Mouse (Mus musculus) gastrocnemius, postnatal 14 days (tissue): ENCODE results near the gene Gamt. TPM values are rescaled to one million over a fixed set of nuclear protein-coding genes. Genes with fewer than 3 reads are reported as not detected.

ENCODE experiments used
- DNase-seq: peaks from one replicate; pipeline ENCODE4 v3.0.0; 2021; ENCODE audit warnings: mixed read lengths
- intact Hi-C: fragments of 180-260 bp; cut with DNase I; formaldehyde crosslinking; loops from one replicate; pipeline ENCODE4 v1.15.1; 2025; ENCODE audit warnings: low total_unique reads
- long read RNA-seq, 2 experiments: library from polyadenylated mRNA; stranded (forward); transcript quantifications; one replicate each; pipeline ENCODE4 v2.0.0; 2021
- total RNA-seq, 2 experiments: library from RNA; stranded (reverse); gene quantifications; 2 replicates each; pipeline ENCODE4 v1.2.3; 2021

Gamt gene
- total RNA-seq = 100 to 1,000 TPM; 232 to 267 TPM
- long read RNA-seq, experiment 1, transcript Gamt-202 (6 exons, 988 nt) = major isoform, 120 of 165 reads
- long read RNA-seq, experiment 1, partial matches to known transcripts = 37 of 165 reads
- long read RNA-seq, experiment 1, other reads (novel, unspliced or antisense) = 7 of 165 reads
- long read RNA-seq, experiment 2, transcript Gamt-202 (6 exons, 988 nt) = major isoform, 107 of 150 reads
- long read RNA-seq, experiment 2, partial matches to known transcripts = 37 of 150 reads
- long read RNA-seq, experiment 2, other reads (novel, unspliced or antisense) = 5 of 150 reads

DNA sequence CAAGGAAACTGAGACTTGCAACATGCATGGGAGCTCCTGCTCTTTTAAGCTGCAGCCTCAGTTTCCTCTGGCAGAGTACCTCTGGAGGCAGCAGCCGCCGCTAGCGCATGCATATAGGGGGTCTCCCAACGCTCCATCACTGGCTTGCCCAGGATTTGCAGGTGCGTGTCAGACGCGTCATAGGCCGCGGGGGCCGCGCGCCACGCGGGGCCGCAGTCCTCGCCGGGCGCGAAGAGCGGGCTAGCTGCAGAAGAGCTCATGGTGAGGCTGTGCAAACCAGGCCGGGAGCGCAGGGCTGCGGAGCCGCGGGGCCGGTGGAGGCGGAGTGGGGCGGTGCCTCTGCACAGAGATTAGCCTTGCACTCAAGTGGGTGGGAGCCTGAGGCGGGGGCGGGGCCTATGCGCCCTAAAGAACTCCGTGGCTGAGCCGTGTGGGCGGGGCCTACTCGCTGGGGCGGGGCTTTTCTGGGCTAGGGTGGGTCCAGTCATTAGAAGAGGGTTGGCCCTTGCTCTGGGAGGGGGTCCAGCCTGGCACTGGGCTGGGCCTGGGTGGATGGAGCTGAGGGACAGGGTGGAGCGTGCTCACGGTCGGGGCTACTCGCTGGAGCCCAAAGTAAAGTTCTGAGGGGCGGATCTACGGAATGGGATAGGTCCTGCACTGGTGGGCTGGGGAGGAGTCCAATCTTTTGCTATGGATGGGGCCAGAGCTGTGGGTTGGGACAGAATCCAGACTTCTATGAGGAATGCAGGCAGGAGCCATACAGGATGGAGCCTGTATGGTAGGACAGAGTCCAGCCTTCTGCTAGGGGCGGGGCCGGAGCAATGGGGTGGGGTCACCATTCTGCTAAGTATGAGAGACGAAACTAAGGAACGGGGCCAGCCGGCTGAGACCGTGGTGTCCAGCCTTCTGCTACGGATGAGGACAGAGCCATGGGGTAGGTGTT, at the start of gene Gamt, which contains the start of gene Dazap1:
TSS of gene Gamt (minus strand) at position 371 of the 943 bp plus-strand sequence.
TSS of gene Dazap1 (plus strand) at position 845 of the 943 bp plus-strand sequence.
- intact Hi-C loops = no loop called here
- peak; percentile 99 for DNase-seq

- intact Hi-C loops = no loop called here
- DNase-seq = no peak
Measured at GRCm38 (mm10) chr10:80304862-80305261, 44.0 kb upstream of the Gamt start.

GRCm38 (mm10) chr10:80304458-80304857, 43.6 kb upstream of the Gamt start:
- intact Hi-C loops = no loop called here
- DNase-seq = no peak

- intact Hi-C loops = no loop called here
Measured at GRCm38 (mm10) chr10:80302471-80302881, 41.7 kb upstream of the Gamt start.

DNA sequence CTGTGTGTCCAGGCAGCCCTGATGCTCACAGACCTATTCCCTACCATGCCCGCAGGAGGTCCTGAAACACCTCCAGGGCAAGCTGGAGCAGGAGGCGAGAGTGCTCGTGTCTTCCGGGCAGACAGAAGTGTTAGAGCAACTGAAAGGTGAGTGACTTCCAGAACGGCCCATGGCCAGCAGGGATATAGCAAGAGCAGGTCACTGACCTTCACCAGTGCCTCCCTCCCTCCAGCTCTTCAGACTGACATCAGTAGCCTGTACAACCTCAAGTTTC, 41.2 kb upstream of the Gamt start:
- intact Hi-C loops = no loop called here

More at GRCm38 (mm10) chr10:80302471-80302881, 41.7 kb upstream of the Gamt start:
- DNase-seq = peak; percentile 86

GRCm38 (mm10) chr10:80301256-80302081, 40.7 kb upstream of the Gamt start:
- intact Hi-C loops = no loop called here
- no peak for DNase-seq

More for the DNA sequence above, 41.2 kb upstream of the Gamt start:
- no peak for DNase-seq

- intact Hi-C loops = no loop called here
- no peak for DNase-seq
Measured at GRCm38 (mm10) chr10:80300672-80301181, 39.9 kb upstream of the Gamt start.

DNA sequence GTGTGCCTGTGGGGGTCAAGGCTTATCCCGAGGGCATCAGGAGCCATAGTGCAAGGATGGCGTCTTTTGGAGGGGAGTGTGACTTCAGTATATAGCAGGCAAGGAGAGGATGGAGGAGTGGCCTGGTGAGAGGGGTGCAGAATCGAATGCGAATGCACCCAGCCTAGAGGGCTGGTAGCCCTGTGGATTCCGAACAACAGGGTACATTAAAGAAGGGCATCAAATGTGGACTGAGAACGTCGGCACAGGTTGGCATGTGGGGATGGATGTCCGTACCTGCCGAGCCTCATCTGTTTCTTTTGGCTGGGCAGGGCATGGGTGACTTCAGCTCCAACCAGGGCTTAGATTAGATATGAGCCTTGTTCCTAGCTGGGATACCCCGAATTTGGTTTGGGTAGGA, 39.0 kb upstream of the Gamt start:
- DNase-seq = no peak
- intact Hi-C loops = loop anchor here (5.0 kb wide), 1 partner anchor 52 kb away; no protein-coding TSS in a partner anchor

GRCm38 (mm10) chr10:80299301-80299700, 38.5 kb upstream of the Gamt start:
- DNase-seq = no peak
- intact Hi-C loops = loop anchor here (5.0 kb wide), 1 partner anchor 53 kb away; no protein-coding TSS in a partner anchor

DNA sequence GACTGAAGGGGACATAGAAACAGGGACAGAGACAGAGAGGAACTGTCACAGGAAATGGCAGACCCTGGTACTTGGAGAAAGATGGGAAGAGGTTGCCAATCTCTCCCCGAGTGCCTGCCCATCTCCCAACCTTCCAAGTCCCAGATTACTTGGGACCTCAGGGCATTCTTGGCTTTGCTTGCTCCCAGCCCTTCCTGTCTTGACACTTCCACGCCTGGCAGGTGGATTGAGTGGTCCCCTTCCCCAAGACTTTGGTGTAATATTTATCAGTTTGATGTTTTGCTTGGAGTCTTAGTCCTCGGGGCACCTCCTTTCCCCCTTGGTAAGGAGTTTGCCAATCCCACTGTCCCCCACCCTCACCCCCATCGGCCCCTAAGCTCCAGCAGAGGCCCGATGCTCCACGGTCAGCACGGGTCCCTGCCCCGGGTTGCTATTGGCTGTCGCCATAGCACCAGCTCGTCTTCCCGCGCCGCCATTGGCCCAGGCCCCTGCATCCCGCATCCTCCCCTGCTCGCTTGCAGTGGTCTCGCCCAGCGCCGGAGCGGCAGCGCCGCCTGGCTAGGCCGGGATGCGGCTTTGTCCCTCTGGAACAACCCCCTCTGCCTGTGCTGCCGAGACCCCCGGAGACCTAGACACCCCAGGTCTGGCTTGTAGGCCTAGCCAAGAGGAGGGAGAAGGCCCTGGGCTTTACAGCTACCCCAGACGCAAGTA, 37.9 kb upstream of the Gamt start:
- peak; percentile 51 for DNase-seq
- intact Hi-C loops = loop anchor here (5.0 kb wide), 1 partner anchor 54 kb away; no protein-coding TSS in a partner anchor

- intact Hi-C loops = loop anchor here (5.0 kb wide), 1 partner anchor 55 kb away; no protein-coding TSS in a partner anchor
- no peak for DNase-seq
Measured at GRCm38 (mm10) chr10:80297526-80298133, 36.8 kb upstream of the Gamt start.

DNA sequence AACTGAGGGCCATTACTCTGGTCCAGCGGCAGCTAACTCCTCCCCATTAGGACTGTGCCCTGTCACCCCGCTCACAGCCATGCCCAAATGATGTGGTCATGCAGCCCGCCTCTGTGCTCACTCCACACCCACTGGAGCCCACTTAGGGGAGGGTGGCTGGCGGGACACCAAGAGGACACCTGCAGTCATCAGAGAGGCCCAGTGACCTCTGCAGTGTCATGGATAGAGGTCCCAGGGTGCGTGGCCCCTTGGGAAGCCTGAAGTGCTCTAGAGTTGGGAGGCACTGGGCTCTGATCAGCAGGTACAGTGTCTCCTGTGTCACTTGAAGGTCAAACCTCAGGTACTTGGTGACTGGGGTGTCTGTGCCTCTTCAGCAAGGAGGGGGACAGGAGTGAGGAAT, 36.0 kb upstream of the Gamt start:
- intact Hi-C loops = loop anchor here (5.0 kb wide), 1 partner anchor 55 kb away; no protein-coding TSS in a partner anchor
- no peak for DNase-seq

DNA sequence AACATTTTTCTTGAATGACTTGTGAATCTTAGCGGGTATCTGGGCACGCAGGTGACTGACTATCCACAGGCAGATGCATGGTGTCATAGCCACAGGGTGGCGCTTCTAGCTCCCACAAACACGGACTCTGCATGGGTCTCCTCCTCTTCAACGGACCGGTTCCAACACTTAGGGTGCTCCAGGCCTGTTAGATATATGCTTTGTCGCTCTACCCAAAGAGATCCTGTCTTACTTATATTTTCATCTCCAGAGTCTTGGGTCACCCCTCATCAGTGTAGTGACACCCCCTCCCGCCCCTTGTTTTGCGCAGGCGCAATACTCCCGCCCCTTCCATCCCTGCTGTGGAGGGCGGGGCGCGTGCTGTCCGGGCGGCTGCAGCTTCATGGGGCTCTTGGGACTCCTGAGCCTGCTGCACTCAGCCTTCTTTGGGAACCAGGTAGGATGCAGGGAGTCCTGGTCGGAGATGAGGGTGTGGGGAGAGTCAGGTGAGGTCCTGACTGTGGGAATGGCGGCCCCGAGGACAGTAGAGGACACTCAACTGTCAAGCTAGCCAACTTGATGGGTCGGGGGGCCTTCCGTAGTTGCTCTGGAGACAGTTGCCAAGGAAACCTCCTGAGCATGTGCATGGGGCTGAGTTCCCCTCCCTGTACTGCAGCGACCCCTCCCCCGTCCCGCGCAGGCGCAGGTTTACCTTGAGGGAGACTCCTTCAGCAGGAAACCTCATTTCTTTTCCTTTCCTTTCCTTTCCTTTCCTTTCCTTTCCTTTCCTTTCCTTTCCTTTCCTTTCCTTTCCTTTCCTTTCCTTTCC, 35.0 kb upstream of the Gamt start, which contains the start of gene Apc2:
TSS of gene Apc2 (plus strand) at position 360 of the 808 bp plus-strand sequence.
- peak; percentile 74 for DNase-seq
- intact Hi-C loops = loop anchor here (5.0 kb wide), 1 partner anchor 56 kb away; no protein-coding TSS in a partner anchor

GRCm38 (mm10) chr10:80294788-80295303, 34.0 kb upstream of the Gamt start:
- DNase-seq = no peak
- intact Hi-C loops = loop anchor here (5.0 kb wide), 1 partner anchor 57 kb away; no protein-coding TSS in a partner anchor

- intact Hi-C loops = no loop called here
- no peak for DNase-seq
Measured at GRCm38 (mm10) chr10:80294311-80294710, 33.5 kb upstream of the Gamt start.

GRCm38 (mm10) chr10:80293325-80293724, 32.5 kb upstream of the Gamt start:
- DNase-seq = no peak
- intact Hi-C loops = no loop called here
